Mouse (Mus musculus): Measurements from ENCODE around the gene Ccnd2.

Gene Ccnd2

DNA sequence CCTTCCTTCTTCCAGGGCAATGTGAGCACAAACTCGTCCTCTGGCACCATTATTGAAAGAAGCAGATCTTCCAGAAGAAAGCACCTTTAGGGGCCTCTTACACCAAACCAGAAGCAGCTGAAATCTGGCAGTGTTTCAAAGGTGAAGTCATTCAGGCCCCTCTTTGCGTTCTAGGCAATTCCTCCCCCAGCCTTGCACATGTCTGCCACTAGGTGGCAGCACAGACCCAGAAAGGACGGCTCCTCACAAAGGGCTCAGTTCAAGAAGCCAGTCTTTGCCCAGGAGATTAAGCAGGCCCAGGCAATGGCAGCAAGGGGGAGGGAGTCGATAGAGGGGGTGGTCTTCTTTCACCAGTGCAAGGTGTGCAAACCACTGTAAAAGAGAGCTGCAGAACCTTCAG, 4.3 kb downstream of the Ccnd2 start:
- peak; percentile 70 to 80 for DNase-seq

DNA sequence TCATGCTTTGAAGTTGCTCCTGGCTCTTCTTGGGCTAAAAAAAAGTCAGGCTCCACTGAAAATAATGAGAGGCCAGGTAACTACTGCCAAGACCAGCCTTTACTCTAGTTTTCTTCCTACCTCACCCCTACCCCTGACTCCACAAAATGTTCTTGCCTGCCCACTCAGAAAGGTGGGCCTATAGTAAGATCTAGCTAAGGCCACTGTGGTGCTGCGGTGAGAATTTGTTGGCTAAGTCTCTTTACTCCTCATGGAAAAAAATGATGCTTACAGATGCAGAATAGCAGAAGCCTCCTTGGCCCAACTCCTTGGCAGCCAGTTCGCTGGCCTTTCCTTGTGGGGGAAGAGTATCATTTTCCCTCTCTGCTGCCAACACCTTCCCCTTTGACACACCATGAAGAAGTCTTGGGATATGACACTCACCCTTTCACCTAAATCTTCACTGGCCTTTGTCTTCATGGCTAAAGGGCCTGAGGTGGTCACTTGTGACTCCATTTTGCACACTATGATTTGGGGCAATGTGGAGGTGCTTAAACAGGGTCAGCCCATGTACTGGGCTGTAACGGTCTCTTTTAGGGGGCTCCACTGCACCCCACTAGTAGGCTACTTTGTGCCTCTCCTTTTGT, 5.6 kb downstream of the Ccnd2 start:
- no peak for DNase-seq

DNA sequence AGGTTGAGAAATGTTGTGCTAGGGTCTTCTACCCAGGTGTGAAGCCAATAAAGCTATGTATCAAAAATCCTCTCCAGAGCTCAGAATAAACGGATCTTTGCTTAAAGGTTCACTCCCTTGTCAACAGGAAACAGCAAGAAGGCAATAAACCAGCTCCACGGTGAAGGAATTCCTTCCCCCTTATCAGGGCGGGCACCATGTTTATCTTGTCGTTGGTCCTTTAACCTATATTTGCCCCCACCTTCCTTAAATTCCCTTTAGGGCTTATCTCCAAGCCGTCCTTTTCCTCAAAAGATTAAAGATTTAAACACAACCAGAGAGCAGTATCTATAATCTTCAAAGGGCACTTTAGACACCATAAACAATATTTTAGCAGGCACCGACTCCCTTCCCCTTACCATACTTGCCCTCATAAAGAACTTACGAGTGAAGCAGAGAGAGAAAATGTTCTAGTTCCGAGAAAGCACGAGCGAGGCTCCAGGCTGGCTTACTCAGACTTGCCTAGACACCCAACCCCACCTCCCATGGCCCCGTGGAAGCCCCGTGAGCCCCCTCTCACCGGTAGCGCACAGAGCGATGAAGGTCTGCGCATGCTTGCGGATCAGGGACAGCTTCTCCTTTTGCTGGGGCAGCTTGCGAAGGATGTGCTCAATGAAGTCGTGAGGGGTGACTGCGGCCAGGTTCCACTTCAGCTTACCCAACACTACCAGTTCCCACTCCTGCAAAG, 6.4 kb downstream of the Ccnd2 start:
- no peak for DNase-seq

DNA sequence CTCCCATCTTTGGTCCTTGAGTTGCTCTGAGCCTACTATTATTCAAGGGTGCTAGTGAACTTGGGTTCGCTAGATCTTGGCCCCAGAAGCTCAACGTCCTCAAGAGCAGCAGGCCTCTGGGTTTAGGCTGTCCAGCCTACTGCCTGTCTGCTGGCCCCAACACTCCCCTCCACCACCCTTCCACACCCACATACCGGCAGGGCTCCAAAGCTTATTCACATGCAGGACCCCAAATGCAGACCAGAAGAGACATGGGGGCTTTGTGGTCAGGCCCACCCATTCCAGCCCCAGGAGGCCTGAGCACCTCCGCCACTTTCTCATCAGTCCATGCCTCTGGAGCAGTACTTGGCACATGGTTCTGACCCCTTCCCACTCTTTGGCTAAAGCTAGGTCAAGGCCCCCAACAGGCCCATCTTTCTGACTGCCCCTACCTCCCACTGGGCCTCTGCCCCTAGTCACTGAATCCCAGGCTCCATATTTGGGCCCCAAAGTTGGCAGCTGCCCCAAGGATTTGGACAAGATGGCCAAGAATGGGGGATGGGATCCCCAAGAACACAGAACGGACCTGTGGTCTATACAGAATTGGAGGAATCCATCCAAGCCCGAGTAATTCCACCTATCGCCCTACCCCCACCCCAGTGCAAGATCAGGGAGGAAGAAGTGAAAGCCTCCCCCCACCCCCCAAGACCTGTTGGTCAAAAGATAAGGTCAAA, 8.3 kb downstream of the Ccnd2 start:
- DNase-seq = no peak

DNA sequence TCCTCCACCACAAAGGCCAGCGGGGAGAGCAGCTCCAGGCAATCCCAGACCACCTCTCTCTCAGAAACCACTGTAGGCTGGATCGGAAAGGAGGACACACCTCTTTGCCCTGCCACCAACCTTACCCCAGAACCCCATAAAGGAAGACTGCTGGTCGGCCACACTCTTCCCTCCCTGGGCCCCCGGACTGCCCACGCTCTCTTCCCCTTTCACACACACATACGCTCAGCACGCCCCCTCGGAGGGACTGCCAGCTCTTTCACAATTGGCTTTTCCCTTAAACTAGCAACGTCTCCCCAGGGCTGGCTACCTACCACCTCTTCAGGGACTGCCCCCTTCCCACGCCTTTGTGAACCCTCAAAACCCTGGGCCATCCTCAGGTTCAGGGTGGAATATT, 8.9 kb downstream of the Ccnd2 start:
- DNase-seq = no peak

DNA sequence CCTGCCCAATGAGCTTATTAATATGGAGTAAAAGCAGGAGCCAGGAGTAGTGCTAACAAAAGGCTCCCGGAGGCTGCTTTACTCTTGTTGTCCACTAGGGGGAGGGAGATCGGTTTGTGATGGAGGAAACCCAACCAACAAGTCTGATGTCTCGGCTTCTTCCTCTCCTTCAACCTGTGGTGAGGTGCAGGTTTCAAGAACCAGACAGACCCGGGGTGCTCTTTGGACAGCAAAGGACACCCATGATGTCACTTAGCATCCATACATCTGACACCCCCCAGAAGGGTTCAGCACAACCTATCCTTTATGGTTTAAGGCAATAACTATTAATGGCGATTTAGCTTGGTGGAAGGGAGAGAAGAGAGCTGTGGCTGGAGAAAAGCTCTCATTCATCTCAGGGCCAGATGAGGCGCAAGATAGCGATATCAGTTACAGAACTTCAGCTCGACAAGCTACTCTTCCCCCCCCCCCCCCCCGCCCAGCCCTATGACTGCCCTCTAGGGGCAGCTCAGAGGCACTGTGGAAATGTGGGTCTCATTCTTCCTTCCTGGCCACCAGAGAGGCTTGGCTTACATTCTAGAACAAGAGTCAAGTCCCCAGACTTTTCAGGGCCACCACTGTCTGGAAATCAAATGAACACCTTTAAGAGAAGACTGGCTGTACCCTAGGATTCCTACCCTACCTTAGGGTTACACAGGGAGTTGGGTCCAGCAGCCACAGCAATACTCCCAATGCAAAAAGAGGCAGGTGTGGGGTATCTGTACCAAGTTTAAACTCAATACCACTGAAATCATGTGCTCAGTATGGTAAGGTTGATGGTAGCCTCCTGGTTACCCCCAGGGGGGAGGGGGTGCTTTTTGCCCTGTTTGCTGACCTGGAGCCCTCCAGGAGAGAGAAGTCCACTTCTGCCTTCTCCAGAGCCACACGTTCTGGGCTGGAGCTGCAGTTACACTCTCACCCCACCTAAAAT, 9.6 kb downstream of the Ccnd2 start:
- no peak for DNase-seq

DNA sequence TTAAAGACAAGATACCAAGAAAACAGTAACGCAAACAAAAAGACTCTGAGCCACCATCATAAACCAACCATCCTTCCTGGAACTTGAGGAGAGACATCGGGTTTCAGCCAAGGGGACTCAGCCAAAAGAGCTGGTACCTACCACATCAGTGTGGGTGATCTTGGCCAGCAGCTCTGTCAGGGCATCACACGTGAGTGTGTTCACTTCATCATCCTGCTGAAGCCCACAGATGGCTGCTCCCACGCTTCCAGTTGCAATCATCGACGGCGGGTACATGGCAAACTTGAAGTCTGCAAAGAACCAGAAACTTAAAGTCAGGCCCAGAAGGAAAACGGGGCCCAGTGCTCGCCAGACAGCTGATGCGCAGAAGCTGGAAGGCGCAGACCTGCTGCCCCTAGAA, 13.0 kb downstream of the Ccnd2 start:
- no peak for DNase-seq

DNA sequence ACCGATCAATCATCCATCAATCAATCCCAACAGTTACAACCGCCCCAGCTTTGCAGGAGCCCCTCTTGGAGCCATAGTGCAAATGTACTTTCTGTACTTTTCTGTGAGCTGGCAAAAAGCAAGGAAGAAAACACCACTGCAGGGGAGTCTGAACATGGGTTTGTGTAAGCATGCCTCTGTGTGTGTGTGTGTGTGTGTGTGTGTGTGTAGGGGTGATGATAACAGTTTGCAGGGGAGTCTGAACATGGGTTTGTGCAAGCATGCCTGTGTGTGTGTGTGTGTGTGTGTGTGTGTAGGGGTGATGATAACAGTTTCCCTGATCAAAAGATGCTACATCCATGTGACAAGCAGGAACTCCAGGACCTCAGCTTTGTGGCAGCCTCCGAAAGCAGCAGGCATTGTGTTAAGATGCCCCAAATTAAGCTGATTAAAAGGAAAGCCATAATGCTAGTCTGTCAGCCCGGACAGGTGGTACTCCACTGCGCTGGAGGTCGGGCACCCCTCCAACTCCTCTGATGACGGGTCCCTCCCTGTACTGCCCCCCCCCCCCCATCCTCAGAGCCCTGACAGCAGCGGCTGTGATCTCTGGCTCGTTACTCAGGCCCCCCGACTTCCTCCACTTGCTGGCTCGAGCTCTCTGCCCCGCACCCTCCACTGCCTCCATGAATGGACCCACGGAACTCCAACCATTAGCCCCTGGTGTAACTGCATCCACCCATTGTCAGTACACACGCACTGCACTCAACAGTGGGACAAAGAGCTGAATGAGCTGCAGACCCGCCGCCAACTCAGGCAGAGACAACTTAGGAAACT, 18.4 kb downstream of the Ccnd2 start:
- no peak for DNase-seq

DNA sequence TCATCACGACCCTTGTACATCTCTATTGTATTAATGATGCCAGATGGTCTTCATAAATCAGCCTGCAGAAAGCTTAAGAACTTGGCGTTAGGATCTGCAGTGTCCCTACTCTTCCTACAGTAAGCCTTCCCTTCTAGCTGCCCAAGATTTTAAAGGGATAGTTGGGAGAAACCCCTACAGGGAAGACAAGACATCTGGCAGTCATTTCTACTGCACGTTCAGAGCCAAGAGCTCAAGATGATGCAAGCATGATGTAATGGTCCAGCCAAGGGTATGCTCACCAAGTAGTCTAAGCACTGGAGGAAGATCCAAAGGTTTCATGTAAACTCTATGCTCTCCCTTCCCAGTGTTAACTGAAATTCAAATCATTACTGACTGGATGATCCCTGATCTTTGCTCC, 19.3 kb downstream of the Ccnd2 start:
- no peak for DNase-seq

DNA sequence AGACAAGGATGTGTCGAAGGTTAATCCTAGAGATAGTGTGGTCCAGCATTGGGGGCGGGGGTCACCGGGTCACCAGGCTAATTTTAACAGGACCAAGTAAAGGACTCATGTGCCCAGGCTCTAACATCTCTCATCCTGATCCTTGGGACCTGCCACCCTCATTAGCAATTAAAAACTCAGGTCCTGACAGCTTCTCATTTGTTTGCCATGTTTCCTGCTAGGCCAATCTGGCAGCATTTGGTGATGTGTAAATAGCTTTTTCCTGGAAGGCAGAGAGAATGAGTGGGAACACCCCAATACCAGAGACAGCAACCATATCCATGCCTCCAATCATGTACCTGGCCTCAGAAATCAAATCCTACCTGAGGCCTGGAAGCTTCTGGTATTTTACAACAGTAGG, 20.0 kb downstream of the Ccnd2 start:
- DNase-seq = no peak

DNA sequence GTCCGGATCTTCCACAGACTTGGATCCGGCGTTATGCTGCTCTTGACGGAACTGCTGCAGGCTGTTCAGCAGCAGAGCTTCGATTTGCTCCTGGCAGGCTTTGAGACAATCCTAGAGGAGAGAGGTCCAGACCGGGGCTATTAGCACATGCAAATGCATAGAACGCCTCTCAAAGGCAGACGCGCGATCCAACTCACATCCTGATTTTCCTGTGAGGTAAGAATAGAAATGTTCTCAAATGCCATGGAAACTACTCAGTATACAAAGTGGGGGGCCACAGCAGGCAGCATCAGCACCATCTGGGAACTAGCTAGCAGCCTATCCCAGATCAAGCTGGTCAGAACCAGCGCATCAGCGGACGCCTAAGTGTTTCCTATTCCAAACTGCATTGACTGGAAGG, 21.6 kb downstream of the Ccnd2 start:
- no peak for DNase-seq

DNA sequence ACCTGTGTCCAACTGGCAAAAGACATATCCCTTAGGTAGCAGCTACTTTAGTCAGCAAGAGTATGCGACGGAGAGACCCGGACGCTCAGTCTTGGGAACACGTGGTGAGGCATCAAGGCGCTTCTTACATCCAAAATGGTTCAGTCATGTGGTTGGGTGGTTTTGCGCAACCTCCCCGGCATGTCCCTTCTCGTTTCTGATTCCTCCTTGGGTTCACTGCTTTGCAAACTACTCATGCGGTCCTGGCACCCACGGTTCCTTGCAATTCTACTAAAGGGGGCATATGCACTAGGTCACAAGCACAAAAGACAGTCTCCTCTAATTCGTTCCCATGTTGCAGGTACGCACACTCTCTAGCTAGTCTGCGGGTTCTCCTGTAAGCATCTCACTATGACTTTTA, 22.3 kb downstream of the Ccnd2 start:
- no peak for DNase-seq

DNA sequence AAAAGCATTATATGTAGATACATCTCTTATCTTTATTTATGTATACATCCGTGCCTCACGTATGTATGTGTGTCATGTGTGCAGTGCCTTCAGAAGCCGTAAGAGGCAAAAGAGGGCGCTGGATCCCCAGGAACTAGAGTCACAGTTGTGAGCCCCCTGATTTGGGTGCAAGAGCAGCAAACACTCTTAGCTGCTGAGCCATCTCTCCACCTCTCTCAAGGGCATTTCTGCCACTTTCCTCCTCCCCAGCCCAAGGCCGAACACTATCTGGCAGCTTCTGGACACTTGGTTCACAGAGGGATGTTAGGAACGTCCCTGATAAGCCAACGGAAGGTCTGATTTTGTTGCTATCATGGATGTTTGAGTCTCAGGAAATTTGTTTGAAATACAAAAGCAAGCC, 28.5 kb downstream of the Ccnd2 start:
- no peak for DNase-seq

DNA sequence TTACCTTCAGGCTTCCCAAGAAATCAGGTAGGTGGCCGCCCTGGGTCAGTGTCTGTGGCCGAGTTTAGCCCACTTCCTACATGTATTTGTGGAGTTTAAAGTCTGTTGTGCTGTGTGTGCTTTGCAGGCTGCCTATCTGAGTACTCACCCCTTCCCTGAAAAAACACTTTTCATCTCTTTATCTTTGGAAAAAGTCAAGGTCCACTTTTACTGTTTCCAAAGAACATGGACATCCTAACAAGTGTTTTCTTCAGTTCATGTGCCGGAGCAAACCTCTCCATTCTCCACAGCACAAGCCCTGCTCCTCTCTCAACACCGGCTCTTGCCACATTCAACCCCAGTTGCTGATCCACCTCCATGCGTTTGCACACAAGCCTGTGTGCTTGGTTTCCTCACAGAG, 29.0 kb downstream of the Ccnd2 start:
- no peak for DNase-seq

DNA sequence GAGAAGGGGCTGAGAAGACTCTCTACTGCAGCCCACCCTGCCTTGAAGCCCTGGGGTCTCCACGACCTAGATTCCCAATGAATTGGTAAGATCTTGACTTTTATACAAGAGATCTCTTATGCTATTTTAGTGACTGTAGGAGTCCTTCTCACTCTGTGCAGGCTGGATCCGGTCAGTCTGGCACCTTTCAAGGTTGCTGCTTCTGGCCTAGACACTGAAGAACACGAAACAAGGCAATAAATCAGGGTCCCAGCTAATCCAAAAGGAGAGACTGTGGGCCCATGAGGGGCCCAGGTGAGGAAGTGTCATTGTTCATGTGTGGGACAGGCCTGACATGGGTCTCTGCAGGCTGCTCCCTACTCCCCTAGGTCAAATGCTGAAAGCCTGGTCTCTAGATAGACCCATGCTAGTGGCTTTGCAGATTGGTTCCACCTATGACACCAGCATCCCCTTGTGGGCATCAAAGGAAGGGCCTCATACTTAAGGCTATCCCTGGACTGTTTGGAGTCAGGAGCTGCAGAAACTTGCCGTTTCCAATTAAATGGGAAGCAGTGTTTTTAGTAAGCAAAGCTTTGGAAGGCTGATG, 29.7 kb downstream of the Ccnd2 start:
- DNase-seq = no peak

DNA sequence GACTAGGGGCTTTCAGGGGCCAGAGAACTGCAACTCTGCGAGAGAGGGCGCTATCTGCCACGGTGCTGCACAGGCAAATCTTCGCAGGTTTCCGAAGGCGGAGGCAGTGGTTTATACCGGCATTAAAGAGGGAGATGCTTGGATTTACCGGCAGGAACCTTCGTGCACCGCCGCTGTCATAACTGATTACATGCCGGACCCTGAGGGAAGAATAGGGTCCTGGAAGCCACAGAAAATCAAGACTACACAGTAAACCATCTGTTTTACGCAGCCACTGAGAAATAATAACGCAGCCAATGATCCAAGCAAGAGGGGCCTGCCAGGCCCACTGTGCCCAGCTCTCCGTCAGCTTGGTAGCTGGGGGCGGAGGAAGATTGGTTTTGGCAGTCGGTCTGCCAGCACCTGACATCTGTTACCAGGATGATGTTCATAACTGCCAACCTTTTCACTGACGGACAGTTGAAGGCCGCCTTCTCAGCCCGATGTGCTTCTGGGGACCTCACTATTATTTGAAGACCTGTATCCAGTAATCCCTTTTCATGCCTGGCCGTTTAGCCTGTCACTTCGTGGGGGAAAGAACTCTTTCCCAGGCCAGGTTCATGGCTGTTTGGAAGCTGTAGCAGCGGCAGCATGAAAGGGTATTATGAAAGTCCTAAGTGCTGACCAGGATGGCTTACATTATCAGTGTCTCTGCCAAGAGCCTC, 37.1 kb downstream of the Ccnd2 start:
- DNase-seq = no peak

DNA sequence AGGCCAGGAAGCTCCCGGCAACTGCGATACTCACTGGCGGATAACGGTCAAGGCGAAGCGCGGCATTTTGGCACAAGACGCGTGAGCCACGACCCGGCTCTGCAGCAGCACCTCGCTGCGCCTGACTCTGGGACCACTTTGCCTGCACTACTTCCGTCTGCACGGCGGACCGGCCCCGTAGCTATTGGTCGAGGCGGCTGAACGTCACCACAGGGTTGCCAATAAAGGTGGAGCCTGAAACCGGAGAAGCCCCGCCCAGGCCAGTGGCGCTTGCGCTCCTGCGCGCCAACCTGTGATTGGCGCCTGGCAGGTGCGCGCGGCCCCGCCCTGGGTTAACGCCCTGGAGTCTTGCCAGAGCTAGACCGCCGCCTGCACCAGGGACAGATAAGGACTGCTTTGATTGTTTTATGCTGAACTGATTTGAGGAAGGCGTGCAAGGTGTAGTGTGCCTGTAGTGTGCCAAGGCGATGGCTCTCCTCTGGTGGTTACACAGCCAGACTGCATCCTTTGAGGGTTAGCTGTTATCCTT, 42.5 kb downstream of the Ccnd2 start, which contains the start of gene Tigar:
Tigar (minus strand) TSS at position 156 of the 529 bp plus-strand sequence.
- peak; percentile 93 to 96 for DNase-seq

DNA sequence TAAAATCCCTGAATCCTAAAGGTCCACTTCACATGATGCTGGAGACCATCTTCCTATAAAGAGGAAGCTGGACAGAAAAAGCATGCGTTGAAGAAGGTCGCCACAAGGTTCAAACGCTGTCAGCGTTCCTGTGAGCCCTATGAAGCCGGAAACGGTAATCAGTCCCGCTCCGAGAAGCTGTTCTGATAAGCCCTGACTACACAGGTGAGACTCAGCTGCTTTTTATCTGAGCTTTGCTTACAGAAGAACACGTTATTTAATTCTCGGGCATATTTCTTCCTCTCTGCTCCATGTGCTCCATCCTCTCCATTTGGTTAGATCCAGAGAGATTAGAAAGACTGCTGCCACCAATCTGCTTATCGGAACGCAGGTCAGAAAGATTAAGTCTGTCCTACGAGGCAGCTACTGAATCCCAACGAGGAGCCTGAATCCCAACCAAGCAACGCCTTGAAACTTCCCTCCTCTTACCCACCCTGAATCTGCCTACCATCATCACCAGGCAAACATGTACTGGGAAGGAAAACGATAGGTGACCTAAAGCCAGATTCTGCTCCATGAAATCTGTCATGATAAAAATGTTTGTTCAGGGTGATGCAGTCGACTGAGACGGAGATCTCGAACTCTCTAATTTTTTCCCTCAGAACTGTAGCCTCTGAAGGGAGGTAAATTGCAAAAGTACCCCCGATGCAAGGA, 43.5 kb downstream of the Ccnd2 start:
- DNase-seq = no peak

DNA sequence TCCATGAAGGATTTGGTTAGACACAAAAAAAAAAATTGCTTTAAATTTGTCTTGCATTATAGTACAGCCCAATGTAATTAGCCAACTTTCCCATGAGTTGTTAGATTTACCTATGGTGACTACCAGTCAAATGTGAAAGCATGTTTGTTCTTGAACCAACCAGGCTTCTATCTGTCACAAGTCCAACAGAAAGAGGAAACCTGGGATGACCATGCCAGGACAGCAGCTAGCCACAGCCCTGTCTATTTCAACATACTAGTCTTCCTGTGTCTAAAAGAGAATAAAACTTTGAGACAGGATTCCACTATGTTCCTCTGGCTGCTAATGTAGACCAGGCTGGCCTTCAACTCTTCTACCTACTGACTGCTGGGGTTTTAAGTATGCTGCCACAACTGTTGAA, 44.6 kb downstream of the Ccnd2 start:
- DNase-seq = no peak

DNA sequence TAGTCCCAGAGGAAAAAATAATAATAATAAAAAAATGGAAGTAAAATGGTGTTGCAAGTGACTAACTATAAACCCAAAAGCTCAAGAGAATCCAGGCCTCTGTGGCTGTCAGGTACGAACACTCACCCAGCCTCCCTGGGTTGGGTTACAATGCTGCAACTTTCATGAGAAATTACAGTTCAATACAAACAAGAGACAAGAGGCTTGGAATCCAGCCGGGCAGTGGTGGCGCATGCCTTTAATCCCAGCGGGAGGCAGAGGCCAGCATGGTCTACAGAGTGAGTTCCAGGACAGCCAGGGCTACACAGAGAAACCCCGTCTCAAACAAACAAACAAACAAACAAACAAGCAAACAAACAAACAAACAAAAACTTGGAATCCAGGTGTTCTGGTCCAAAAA, 45.3 kb downstream of the Ccnd2 start:
- DNase-seq = no peak

Measured in kidney, adult 8-10 months (tissue).